Mouse (Mus musculus) heart, embryonic 12.5 days (tissue): ENCODE measurements around the gene Sstr5. TPM values are rescaled to one million over a fixed set of nuclear protein-coding genes. Genes with fewer than 3 reads are reported as not detected.
A peak's percentile ranks its signal among the peaks of the same experiment; 100 is the strongest.

Experiments used
- ATAC-seq: fragments of 200-750 bp; cut with Nextera tagmentation; 2 replicates; pipeline ENCODE4 v1.8.0; 2017; ENCODE audit warnings: moderate TSS enrichment, moderate library complexity; ENCODE audit not compliant: insufficient number of reproducible peaks, low FRiP score
- H3K27ac ChIP-seq: fragments of 300-500 bp; sonication (generic); 2 replicates; pipeline ENCODE4 v1.5.1; 2016; ENCODE audit warnings: mild to moderate bottlenecking, moderate library complexity; ENCODE audit not compliant: poor library complexity, severe bottlenecking
- H3K27me3 ChIP-seq: fragments of 300-500 bp; sonication (generic); replicated peaks from 2 replicates; pipeline ENCODE4 v1.6.1; 2016; ENCODE audit warnings: mild to moderate bottlenecking, moderate library complexity
- H3K36me3 ChIP-seq: fragments of 300-500 bp; sonication (generic); 2 replicates; pipeline ENCODE4 v1.6.1; 2016; ENCODE audit warnings: mild to moderate bottlenecking, moderate library complexity
- H3K4me1 ChIP-seq: fragments of 300-500 bp; sonication (generic); replicated peaks from 2 replicates; pipeline ENCODE4 v1.6.1; 2016; ENCODE audit warnings: mild to moderate bottlenecking
- H3K4me2 ChIP-seq: fragments of 300-500 bp; sonication (generic); 2 replicates; pipeline ENCODE4 v1.6.1; 2016; ENCODE audit warnings: mild to moderate bottlenecking, moderate library complexity
- H3K4me3 ChIP-seq: fragments of 300-500 bp; sonication (generic); 2 replicates; pipeline ENCODE4 v1.5.1; 2016; ENCODE audit warnings: mild to moderate bottlenecking
- H3K9ac ChIP-seq: fragments of 300-500 bp; sonication (generic); 2 replicates; pipeline ENCODE4 v1.6.1; 2016; ENCODE audit warnings: mild to moderate bottlenecking, moderate library complexity
- H3K9me3 ChIP-seq: fragments of 300-500 bp; sonication (generic); replicated peaks from 2 replicates; pipeline ENCODE4 v1.6.1; 2016; ENCODE audit warnings: mild to moderate bottlenecking, moderate library complexity
- WGBS: fragments of 180-500 bp; shearing (Covaris S2); methylation state at CpG from one replicate; pipeline ENCODE4 v1.1.7; 2016; 5-methylcytosine and 5-hydroxymethylcytosine counted together
- polyA plus RNA-seq: library from polyadenylated mRNA; unstranded; fragments of >200 nt; fragmentation: Nextera tagmentation; extraction: Ambion mirVana; gene quantifications from 2 replicates; pipeline ENCODE4 v1.2.1, GENCODE M21; 2016

The Sstr5 gene
- polyA plus RNA-seq, 1 experiment from 2014 or later, result 0.63 TPM

- H3K4me1 ChIP-seq, result peaks cover 11% of the 10 kb centered on the region
- no peak for ATAC-seq
- H3K36me3 ChIP-seq, result no peaks in the 10 kb centered on the region
- no peak overlapping the region for H3K4me2 ChIP-seq
- WGBS, result 75% methylated on average over 3 of the region's 3 CpGs
- H3K4me3 ChIP-seq, result no peak overlapping the region
- H3K27ac ChIP-seq, result no peak overlapping the region
- H3K27me3 ChIP-seq, result peaks cover 16% of the 10 kb centered on the region; the same call in 1 of the 2 replicates
- H3K9me3 ChIP-seq, result no peaks in the 10 kb centered on the region; the same call in 1 of the 2 replicates
- no peak overlapping the region for H3K9ac ChIP-seq
Observed at GRCm38 (mm10) chr17:25511876-25512275, 14.8 kb upstream of the Sstr5 start.

GRCm38 (mm10) chr17:25510074-25510830 lies 13.2 kb upstream of the Sstr5 start:
- Histone ChIP-seq H3K36me3 (no peaks in the 10 kb centered on the region), H3K27me3 (peaks cover 16% of the 10 kb centered on the region), H3K4me2 (no peak overlapping the region), H3K4me1 (no peaks in the 10 kb centered on the region), H3K4me3 (no peak overlapping the region), H3K9ac (no peak overlapping the region), H3K9me3 (no peaks in the 10 kb centered on the region; the same call in 1 of the 2 replicates), H3K27ac (no peak overlapping the region)
- 76% methylated on average over 10 of the region's 10 CpGs for WGBS
- ATAC-seq, result no peak

GRCm38 (mm10) chr17:25508860-25509577 lies 11.9 kb upstream of the Sstr5 start:
- Histone ChIP-seq H3K36me3 (no peaks in the 10 kb centered on the region), H3K4me3 (no peak overlapping the region), H3K27me3 (peaks cover 16% of the 10 kb centered on the region), H3K9me3 (no peaks in the 10 kb centered on the region; the same call in 1 of the 2 replicates), H3K27ac (no peak overlapping the region), H3K4me2 (no peak overlapping the region), H3K4me1 (no peaks in the 10 kb centered on the region), H3K9ac (no peak overlapping the region)
- ATAC-seq, result no peak
- WGBS, result 51% methylated on average over 7 of the region's 7 CpGs

DNA sequence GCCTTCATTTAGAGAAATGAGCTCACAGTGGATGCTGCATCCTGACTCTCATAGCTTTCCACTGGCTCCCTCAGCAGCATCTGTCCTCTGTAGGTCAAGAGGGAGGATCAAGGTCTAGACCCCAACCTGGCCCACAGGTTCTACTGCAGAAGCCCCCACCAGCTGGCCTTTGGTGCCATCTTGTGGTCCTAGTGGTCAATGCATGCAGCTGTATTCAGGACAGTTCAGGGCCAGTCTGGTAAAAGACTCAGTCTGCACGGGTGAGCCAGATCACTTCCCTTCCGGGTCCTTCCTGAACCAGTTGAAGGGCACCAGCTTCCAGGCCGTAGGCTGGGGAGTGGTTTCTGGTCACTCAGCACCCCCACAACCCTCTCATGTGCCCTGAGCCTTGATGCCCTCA lies 10.7 kb upstream of the Sstr5 start:
- Histone ChIP-seq H3K4me1 (no peaks in the 10 kb centered on the region), H3K9ac (no peak overlapping the region), H3K36me3 (no peaks in the 10 kb centered on the region), H3K9me3 (no peaks in the 10 kb centered on the region), H3K27me3 (peaks cover 20% of the 10 kb centered on the region), H3K4me3 (no peak overlapping the region), H3K4me2 (no peak overlapping the region), H3K27ac (no peak overlapping the region)
- WGBS, result 17% methylated on average over 3 of the region's 3 CpGs
- ATAC-seq, result no peak

DNA sequence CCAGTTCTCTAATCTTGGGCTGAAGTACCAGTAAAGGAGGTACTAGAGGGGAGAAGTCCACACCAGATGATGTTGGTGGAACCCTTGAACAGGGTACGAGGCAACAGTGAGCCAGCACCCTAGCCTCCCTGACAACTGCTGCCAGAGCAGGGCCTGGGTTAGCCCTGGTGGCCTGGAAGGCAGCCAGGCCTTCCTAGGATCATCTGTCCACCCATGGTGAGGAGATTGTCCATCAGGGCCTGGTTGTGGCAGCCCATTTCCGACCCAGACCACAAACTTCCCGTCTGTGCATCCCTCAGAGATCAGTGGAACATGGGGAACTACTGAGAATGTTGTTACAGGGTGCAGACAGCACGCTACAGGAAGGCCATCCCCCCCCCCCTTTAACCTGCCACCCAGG lies 5.5 kb upstream of the Sstr5 start:
- peaks cover 38% of the 10 kb centered on the region for H3K27me3 ChIP-seq
- 66% methylated on average over 4 of the region's 4 CpGs for WGBS

DNA sequence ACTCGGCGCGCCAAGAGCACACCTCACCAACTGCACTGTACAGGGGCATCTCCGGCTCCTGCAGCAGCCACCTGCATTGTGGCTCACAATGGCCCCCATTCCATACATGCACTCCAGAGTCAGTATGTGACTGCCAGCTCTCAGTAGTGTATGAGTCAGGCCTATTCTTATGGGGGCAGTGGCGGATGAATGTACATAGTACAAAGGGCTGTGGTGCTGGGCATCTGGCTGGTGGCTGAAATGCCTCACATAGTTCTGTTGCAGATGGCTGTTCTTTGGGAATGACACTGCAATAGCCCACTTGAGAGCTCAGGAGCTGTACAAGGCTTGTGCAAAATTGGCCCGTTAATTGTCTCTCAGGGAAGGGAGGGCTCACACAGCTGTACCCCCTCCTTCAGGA lies 15.0 kb downstream of the Sstr5 start:
- Histone ChIP-seq H3K27ac (peak overlapping the region; percentile 63), H3K4me3 (no peak overlapping the region), H3K27me3 (peaks cover 32% of the 10 kb centered on the region), H3K36me3 (no peaks in the 10 kb centered on the region), H3K9me3 (no peaks in the 10 kb centered on the region), H3K4me1 (peaks cover 35% of the 10 kb centered on the region), H3K4me2 (no peak overlapping the region), H3K9ac (no peak overlapping the region)
- 77% methylated on average over 6 of the region's 6 CpGs for WGBS
- ATAC-seq, result no peak

More for the DNA sequence above, 5.5 kb upstream of the Sstr5 start:
- Histone ChIP-seq H3K9ac (no peak overlapping the region), H3K4me3 (no peak overlapping the region), H3K4me2 (no peak overlapping the region), H3K36me3 (no peaks in the 10 kb centered on the region), H3K27ac (no peak overlapping the region), H3K4me1 (no peaks in the 10 kb centered on the region), H3K9me3 (no peaks in the 10 kb centered on the region)
- no peak for ATAC-seq

- Histone ChIP-seq H3K27ac (peak overlapping the region; percentile 67), H3K4me1 (peaks cover 33% of the 10 kb centered on the region), H3K27me3 (peaks cover 31% of the 10 kb centered on the region), H3K4me3 (no peak overlapping the region), H3K36me3 (no peaks in the 10 kb centered on the region), H3K4me2 (no peak overlapping the region), H3K9me3 (no peaks in the 10 kb centered on the region), H3K9ac (no peak overlapping the region)
- ATAC-seq, result 0 out of 2 replicates have a peak, but pooled peaks have one; percentile 54
- 27% methylated on average over 4 of the region's 4 CpGs for WGBS
Observed at GRCm38 (mm10) chr17:25480820-25481219, 16.3 kb downstream of the Sstr5 start.

GRCm38 (mm10) chr17:25480152-25480551 lies 16.9 kb downstream of the Sstr5 start:
- Histone ChIP-seq H3K9me3 (no peaks in the 10 kb centered on the region), H3K9ac (no peak overlapping the region), H3K27me3 (peaks cover 33% of the 10 kb centered on the region), H3K36me3 (no peaks in the 10 kb centered on the region), H3K4me3 (no peak overlapping the region), H3K4me2 (peak overlapping the region; percentile 24), H3K27ac (peak overlapping the region; percentile 67), H3K4me1 (peaks cover 31% of the 10 kb centered on the region)
- ATAC-seq, result peak; percentile 19; the same call in 1 of the 2 replicates
- whole genome bisulfite sequencing, result 40% methylated on average over 8 of the region's 8 CpGs

GRCm38 (mm10) chr17:25475946-25476744 lies 20.9 kb downstream of the Sstr5 start:
- peaks cover 44% of the 10 kb centered on the region for H3K27me3 ChIP-seq
- no peak overlapping the region for H3K27ac ChIP-seq
- H3K4me1 ChIP-seq, result peaks cover 37% of the 10 kb centered on the region
- H3K36me3 ChIP-seq, result no peaks in the 10 kb centered on the region
- no peak overlapping the region for H3K4me3 ChIP-seq
- H3K9ac ChIP-seq, result no peak overlapping the region
- H3K9me3 ChIP-seq, result no peaks in the 10 kb centered on the region
- no peak for ATAC-seq
- WGBS, result 33% methylated on average over 19 of the region's 19 CpGs
- no peak overlapping the region for H3K4me2 ChIP-seq

DNA sequence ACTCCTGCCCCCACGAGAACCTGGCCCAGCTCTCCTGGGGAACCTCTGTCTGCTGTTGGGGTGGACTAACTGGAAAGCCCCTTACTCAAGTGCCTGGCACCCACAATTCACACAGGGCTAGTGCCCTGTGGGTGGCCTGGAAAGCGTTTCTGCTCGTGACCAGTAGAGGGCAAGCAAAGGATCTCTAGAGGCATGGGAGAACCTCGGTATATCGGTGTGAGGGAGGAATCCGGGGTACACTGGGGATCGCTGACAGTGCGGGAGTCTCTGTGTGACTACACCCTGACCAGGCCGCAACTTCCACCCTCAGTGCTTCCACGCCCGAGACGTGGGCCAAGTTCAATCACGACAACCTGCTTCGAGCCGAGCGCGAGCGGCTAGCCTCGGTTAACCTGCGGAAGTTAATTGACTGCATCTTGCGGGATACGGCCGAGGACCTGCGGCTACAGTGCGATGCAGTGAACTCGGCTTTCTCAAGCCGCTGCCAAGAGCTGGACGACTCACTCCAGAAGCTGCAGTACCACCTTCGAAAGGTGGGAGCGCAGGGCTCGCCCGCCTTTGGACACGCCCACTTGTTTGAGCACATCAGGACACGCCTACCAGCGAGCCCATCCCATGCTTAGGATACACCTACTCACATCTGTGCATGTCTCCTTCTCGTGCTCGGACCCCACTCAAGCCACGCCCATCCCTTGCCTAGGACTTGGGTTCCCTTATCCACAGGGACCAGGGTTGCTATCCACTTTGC lies 22.6 kb downstream of the Sstr5 start:
- H3K9ac ChIP-seq, result peak overlapping the region; percentile 49; the same call in 1 of the 2 replicates
- WGBS, result 3% methylated on average over 38 of the region's 38 CpGs
- no peaks in the 10 kb centered on the region for H3K9me3 ChIP-seq
- ATAC-seq, result no peak
- peak overlapping the region; percentile 80 for H3K4me2 ChIP-seq
- H3K27ac ChIP-seq, result no peak overlapping the region
- H3K36me3 ChIP-seq, result no peaks in the 10 kb centered on the region
- H3K27me3 ChIP-seq, result peaks cover 44% of the 10 kb centered on the region
- peaks cover 32% of the 10 kb centered on the region for H3K4me1 ChIP-seq
- peak overlapping the region; percentile 43 for H3K4me3 ChIP-seq
